Mouse (Mus musculus) megakaryocyte, embryonic 14.5 days (primary cell): ENCODE measurements around the gene Bola2.

Source experiments
- FLI1 ChIP-seq: IDR thresholded peaks from 2 replicates; pipeline ENCODE4 v1.6.1; 2012; ENCODE audit warnings: low read length, inconsistent platforms, mixed read lengths
- GATA1 ChIP-seq: IDR thresholded peaks from 3 replicates; pipeline ENCODE4 v1.6.1; 2012; ENCODE audit warnings: mixed read lengths, low read length, inconsistent platforms, borderline replicate concordance

DNA sequence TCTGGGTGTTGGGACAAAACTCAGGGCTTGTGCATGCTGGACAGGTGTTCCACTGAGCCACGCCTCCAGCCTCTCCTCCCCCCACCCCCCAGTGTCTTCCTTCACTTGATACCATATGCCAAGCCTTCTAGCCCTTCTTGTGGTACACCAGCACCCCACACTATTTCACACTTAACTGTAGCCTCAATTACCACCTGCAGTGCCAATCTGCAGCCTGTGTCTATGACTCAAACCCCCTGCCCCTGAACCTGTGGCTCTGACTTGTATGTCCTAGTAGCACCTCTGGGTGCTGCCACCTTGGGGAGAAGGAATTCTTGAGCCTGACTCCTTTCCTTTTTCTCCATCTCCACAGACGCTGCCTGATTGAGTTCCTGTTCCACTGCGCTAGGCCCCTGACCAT is 16.7 kb downstream of the Bola2 start:
- no peak for TF ChIP-seq FLI1
- TF ChIP-seq GATA1 = no peak
